Mouse (Mus musculus): ENCODE data around the gene Map2k6. TPM values are rescaled to one million over a fixed set of nuclear protein-coding genes. Genes with fewer than 3 reads are reported as not detected.

Gene Map2k6
- total RNA-seq, 4 experiments from 2014 or later, result 28.0 to 37.1 (median 32.3) TPM

GRCm38 (mm10) chr11:110402671-110403070 lies 3.7 kb downstream of the Map2k6 start:
- DNase-seq (ENCODE audit: low spot score in 2 of 2), result no peak

GRCm38 (mm10) chr11:110403602-110404001 lies 4.7 kb downstream of the Map2k6 start:
- no peak for DNase-seq (ENCODE audit: low spot score in 2 of 2)

- DNase-seq (ENCODE audit: low spot score in 2 of 2), result no peak
These were observed 6.7 kb downstream of the Map2k6 start for GRCm38 (mm10) chr11:110405607-110406006.

GRCm38 (mm10) chr11:110409131-110409530 lies 10.2 kb downstream of the Map2k6 start:
- DNase-seq (ENCODE audit: low spot score in 2 of 2), result no peak

- no peak for DNase-seq (ENCODE audit: low spot score in 2 of 2)
These were observed 10.9 kb downstream of the Map2k6 start for GRCm38 (mm10) chr11:110409776-110410175.

GRCm38 (mm10) chr11:110411596-110411995 lies 12.7 kb downstream of the Map2k6 start:
- DNase-seq (ENCODE audit: low spot score in 2 of 2), result no peak

GRCm38 (mm10) chr11:110414263-110414662 lies 15.3 kb downstream of the Map2k6 start:
- DNase-seq (ENCODE audit: low spot score in 2 of 2), result no peak

- DNase-seq (ENCODE audit: low spot score in 2 of 2), result no peak
These were observed 17.8 kb downstream of the Map2k6 start for GRCm38 (mm10) chr11:110416691-110417090.

- no peak for DNase-seq (ENCODE audit: low spot score in 2 of 2)
These were observed 21.5 kb downstream of the Map2k6 start for GRCm38 (mm10) chr11:110420463-110420862.

- DNase-seq (ENCODE audit: low spot score in 2 of 2), result no peak
These were observed 27.7 kb downstream of the Map2k6 start for GRCm38 (mm10) chr11:110426572-110427145.

- no peak for DNase-seq (ENCODE audit: low spot score in 2 of 2)
These were observed 28.2 kb downstream of the Map2k6 start for GRCm38 (mm10) chr11:110427159-110427561.

GRCm38 (mm10) chr11:110428999-110429398 lies 30.1 kb downstream of the Map2k6 start:
- no peak for DNase-seq (ENCODE audit: low spot score in 2 of 2)

- DNase-seq (ENCODE audit: low spot score in 2 of 2), result no peak
These were observed 31.0 kb downstream of the Map2k6 start for GRCm38 (mm10) chr11:110429837-110430418.

- no peak for DNase-seq (ENCODE audit: low spot score in 2 of 2)
These were observed 37.1 kb downstream of the Map2k6 start for GRCm38 (mm10) chr11:110435839-110436556.

- no peak for DNase-seq (ENCODE audit: low spot score in 2 of 2)
These were observed 38.1 kb downstream of the Map2k6 start for GRCm38 (mm10) chr11:110436998-110437397.

- no peak for DNase-seq (ENCODE audit: low spot score in 2 of 2)
These were observed 39.2 kb downstream of the Map2k6 start for GRCm38 (mm10) chr11:110438135-110438534.

- no peak for DNase-seq (ENCODE audit: low spot score in 2 of 2)
These were observed 39.9 kb downstream of the Map2k6 start for GRCm38 (mm10) chr11:110438700-110439296.

- DNase-seq (ENCODE audit: low spot score in 2 of 2), result no peak
These were observed 40.4 kb downstream of the Map2k6 start for GRCm38 (mm10) chr11:110439354-110439753.

- no peak for DNase-seq (ENCODE audit: low spot score in 2 of 2)
These were observed 45.7 kb downstream of the Map2k6 start for GRCm38 (mm10) chr11:110444576-110444975.

- no peak for DNase-seq (ENCODE audit: low spot score in 2 of 2)
These were observed 49.3 kb downstream of the Map2k6 start for GRCm38 (mm10) chr11:110448131-110448725.

- DNase-seq (ENCODE audit: low spot score in 2 of 2), result no peak
These were observed 49.8 kb downstream of the Map2k6 start for GRCm38 (mm10) chr11:110448726-110449161.

GRCm38 (mm10) chr11:110449183-110449582 lies 50.3 kb downstream of the Map2k6 start:
- DNase-seq (ENCODE audit: low spot score in 2 of 2), result no peak
